Mouse (Mus musculus) left cerebral cortex, adult 9 months (tissue): ENCODE measurements at regions not wholly inside any gene's neighbourhood (a gene's known extent, or its start where the extent isn't known, plus 50 kb on each side); places are given as distances from the start of the nearest gene placed in this dataset.

ENCODE experiments used
- DNase-seq, 2 experiments: peaks; one replicate each; pipeline ENCODE4 v3.0.0; 2022; ENCODE audit warnings: low spot score in 2 of 2

DNA sequence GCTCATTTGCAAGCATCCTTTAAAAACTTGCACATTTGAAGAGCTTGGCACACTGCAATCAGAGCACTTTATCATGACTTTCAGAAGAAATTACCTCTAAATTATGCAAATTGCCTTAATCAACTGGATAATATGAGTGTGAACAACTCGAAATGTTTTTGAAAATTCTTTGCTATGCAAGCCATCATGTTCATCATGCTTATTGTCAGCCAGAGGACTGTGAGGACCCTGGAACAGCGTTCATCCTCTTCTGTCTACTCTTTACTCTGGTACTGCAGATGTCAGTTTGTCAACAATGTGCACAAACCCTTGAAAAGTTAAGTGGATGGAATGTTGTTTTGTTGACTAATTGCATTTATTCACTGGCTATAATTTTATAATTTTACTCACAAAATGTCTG lies 1899.9 kb upstream of the Slc39a10 start:
- DNase-seq, result no peak

DNA sequence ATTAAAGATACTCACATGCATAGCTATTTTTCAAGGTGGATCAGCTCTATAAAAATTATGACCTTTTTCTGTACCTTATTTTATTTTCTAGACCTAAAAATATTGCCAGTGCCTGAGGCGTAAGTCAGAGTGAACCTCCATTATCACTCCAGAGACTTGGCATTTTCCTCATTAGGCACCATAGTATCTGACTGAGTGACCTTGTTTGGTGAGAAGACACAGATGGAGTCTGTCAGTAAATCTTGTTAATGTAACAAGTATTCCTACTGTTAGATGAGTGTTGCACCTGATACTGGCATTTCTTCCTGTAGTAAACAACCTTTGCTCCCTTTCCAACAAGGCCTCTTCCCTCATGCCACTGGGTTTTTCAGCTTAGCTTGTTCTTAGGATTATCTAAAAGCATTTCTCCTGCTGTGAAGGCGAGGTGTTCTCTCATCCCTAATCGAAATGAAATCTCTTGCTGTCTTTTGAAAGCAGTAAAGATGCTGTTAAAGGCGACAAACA lies 1860.7 kb upstream of the Slc39a10 start:
- DNase-seq, result no peak

GRCm38 (mm10) chr1:48733580-48733979 lies 1840.9 kb upstream of the Slc39a10 start:
- DNase-seq, result peak in 1 of 2 experiments; percentile 5

DNA sequence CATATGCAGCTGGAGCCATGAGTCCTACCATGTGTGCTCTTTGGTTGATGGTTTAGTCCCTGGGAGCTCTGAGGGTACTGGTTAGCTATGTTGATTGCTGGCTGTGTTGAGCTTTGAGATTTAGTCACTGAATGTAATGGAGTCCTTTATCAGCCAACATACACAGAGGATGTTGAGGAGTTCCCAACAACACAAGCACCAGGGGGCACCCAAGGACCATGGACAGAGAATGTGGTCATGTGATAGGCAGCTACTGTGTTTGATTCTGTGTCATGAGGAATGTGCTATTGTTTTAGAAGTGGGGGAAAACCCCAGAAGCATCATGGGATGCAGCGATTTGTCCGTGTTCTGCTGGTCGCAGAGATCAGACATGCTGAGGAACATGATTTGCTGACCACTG lies 1816.0 kb upstream of the Slc39a10 start:
- DNase-seq, result peak in 1 of 2 experiments; percentile 23
